Mouse (Mus musculus): ENCODE results near the gene Capn7. TPM values are rescaled to one million over a fixed set of nuclear protein-coding genes. Genes with fewer than 3 reads are reported as not detected.

The Capn7 gene
- total RNA-seq, 1 experiment: 23.7 TPM

DNA sequence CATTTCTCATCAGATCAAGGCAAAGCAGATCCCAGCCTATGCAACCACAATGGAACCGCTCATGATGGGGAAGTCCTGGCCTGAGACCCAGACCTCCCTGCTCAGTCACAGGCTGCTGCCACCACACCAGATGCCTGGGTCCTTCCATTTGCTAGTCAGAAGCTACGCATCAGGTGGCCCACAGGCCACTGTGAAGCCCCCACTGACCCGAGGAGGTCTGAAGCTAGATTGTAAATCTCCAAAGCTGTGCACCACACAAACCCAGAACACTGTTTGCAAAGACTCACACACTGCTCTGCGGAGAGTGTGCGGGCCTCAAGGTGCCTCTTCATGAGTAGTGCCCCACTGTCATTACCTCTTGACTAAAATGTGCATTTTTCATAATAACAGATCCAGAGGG, 49.0 kb downstream of the Capn7 start:
- in situ Hi-C loops (cut with MboI; ENCODE audit: low sequenced_read_pairs in 2 of 2, unreplicated experiment in 2 of 2): no loop called here
- Histone ChIP-seq H3K36me3 (ENCODE audit: control insufficient read depth, insufficient read depth, low read length, poor library complexity, severe bottlenecking) (no peaks in the 10 kb centered on the region), H3K9me3 (ENCODE audit: control insufficient read depth, insufficient read depth, low read depth, low read length) (no peaks in the 10 kb centered on the region), H3K27ac (ENCODE audit: insufficient read depth, low read depth, low read length, poor library complexity, severe bottlenecking) (no peak overlapping the region), H3K9ac (ENCODE audit: insufficient read depth, low read depth, low read length, poor library complexity, severe bottlenecking) (no peak overlapping the region), H3K4me1 (ENCODE audit: control insufficient read depth in 2 of 2, insufficient read depth in 2 of 2, low read length in 2 of 2, poor library complexity in 1 of 2) (peaks cover 0 to 3% of the 10 kb centered on the region in 2 experiments; a peak in 1 of 4 replicates), H3K4me3 (ENCODE audit: insufficient read depth in 1 of 2, low read depth in 1 of 2, low read length in 2 of 2, poor library complexity in 1 of 2, severe bottlenecking in 1 of 2) (no peak overlapping the region)
- TF ChIP-seq ZC3H11A (IDR thresholded peaks at IDR 0.05; ENCODE audit: borderline replicate concordance, low read depth, low read length): no peak
- TF ChIP-seq ZNF384 (IDR thresholded peaks at IDR 0.05; ENCODE audit: low read depth, low read length): no peak
- no peak for TF ChIP-seq HCFC1 (IDR thresholded peaks at IDR 0.05; ENCODE audit: borderline replicate concordance, insufficient read depth, low read length)
- no peak for DNase-seq (ENCODE audit: low read depth, low spot score)

DNA sequence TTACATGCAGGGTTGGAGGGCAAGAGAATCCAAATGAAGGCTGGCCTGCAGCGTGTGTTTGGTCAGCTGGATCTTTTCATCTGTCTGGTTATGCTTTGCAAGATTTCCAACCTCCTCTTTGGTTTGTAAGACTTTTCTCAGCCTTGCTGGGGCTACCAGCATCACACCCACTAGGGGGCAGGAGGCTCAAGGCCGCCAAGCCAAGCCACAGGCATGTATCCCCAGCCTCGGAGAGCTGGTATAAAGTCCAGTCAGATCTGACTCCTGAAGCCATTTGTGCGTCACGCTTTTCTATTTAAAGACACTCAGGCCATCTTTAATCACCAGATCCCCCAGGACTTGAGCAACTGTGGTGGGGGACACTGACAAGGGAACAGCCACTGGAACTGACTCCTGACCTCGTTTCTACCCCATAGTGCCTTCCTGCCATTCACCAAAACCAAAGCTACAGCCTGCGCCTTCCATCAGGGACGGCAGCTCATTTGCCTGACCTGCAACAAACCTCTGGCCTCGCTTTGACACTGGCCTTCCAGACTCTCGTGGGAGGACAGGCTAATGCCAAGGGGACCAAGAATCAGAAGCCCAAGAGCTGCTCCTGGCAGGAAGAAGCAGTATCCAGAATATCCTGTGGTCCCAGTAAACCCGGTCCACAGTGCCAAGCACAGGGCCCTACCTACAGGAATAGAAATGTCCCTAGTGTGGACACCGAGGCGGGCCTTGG, 49.7 kb downstream of the Capn7 start:
- DNase-seq (ENCODE audit: low read depth, low spot score): peak; percentile 22
- Histone ChIP-seq H3K36me3 (ENCODE audit: control insufficient read depth, insufficient read depth, low read length, poor library complexity, severe bottlenecking) (no peaks in the 10 kb centered on the region), H3K9ac (ENCODE audit: insufficient read depth, low read depth, low read length, poor library complexity, severe bottlenecking) (no peak overlapping the region), H3K27ac (ENCODE audit: insufficient read depth, low read depth, low read length, poor library complexity, severe bottlenecking) (no peak overlapping the region), H3K4me1 (ENCODE audit: control insufficient read depth in 2 of 2, insufficient read depth in 2 of 2, low read length in 2 of 2, poor library complexity in 1 of 2) (peaks cover 0 to 3% of the 10 kb centered on the region in 2 experiments; a peak in 1 of 4 replicates), H3K9me3 (ENCODE audit: control insufficient read depth, insufficient read depth, low read depth, low read length) (no peaks in the 10 kb centered on the region), H3K4me3 (ENCODE audit: insufficient read depth in 1 of 2, low read depth in 1 of 2, low read length in 2 of 2, poor library complexity in 1 of 2, severe bottlenecking in 1 of 2) (no peak overlapping the region)
- in situ Hi-C loops (cut with MboI; ENCODE audit: low sequenced_read_pairs in 2 of 2, unreplicated experiment in 2 of 2): no loop called here
- no peak for TF ChIP-seq CHD2 (IDR thresholded peaks at IDR 0.05; ENCODE audit: low read depth, low read length)
- no peak for TF ChIP-seq ZC3H11A (IDR thresholded peaks at IDR 0.05; ENCODE audit: borderline replicate concordance, low read depth, low read length)
- no peak for TF ChIP-seq MAFK (IDR thresholded peaks at IDR 0.05; ENCODE audit: insufficient read depth, low read depth, low read length)
- TF ChIP-seq ZNF384 (IDR thresholded peaks at IDR 0.05; ENCODE audit: low read depth, low read length): no peak
- no peak for TF ChIP-seq HCFC1 (IDR thresholded peaks at IDR 0.05; ENCODE audit: borderline replicate concordance, insufficient read depth, low read length)

DNA sequence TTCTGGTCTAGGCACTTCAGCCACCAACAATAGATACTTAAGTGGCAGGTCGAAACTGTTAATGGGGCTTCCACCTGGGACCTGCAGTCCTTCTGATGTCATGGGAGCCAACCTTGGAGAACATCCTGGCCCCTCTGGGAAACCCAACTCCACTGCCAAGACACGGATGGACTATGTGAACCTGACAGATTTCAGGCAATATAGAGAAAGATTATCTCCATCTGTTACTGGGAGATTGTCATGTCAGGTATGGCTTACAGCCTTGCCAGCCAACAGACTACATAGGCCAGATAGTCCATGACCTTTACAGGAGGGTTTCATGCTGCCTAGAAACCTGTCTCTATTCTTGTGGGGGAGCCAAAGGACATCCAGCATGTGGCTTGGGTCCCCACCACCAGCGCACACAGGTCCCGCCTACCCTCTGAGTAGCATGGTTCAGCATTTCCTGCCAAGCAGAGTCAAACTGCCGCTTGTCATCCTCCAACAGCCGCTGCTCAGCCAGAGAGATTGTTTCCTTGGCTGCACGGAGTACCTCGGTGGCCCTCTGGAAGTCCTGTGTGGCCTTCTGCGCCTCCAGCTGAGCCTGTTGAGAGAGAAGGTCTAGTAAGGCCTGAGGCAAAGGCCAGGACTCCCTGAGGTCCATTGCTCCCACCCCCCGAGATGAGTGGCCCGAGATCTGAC, 51.0 kb downstream of the Capn7 start:
- TF ChIP-seq HCFC1 (IDR thresholded peaks at IDR 0.05; ENCODE audit: borderline replicate concordance, insufficient read depth, low read length) (no peak), CHD2 (IDR thresholded peaks at IDR 0.05; ENCODE audit: low read depth, low read length) (no peak), ZNF384 (IDR thresholded peaks at IDR 0.05; ENCODE audit: low read depth, low read length) (no peak), MAFK (IDR thresholded peaks at IDR 0.05; ENCODE audit: insufficient read depth, low read depth, low read length) (no peak), ZC3H11A (IDR thresholded peaks at IDR 0.05; ENCODE audit: borderline replicate concordance, low read depth, low read length) (no peak)
- Histone ChIP-seq H3K9me3 (ENCODE audit: control insufficient read depth, insufficient read depth, low read depth, low read length) (no peaks in the 10 kb centered on the region), H3K4me3 (ENCODE audit: insufficient read depth in 1 of 2, low read depth in 1 of 2, low read length in 2 of 2, poor library complexity in 1 of 2, severe bottlenecking in 1 of 2) (no peak overlapping the region), H3K27ac (ENCODE audit: insufficient read depth, low read depth, low read length, poor library complexity, severe bottlenecking) (no peak overlapping the region), H3K9ac (ENCODE audit: insufficient read depth, low read depth, low read length, poor library complexity, severe bottlenecking) (no peak overlapping the region), H3K36me3 (ENCODE audit: control insufficient read depth, insufficient read depth, low read length, poor library complexity, severe bottlenecking) (no peaks in the 10 kb centered on the region), H3K4me1 (ENCODE audit: control insufficient read depth in 2 of 2, insufficient read depth in 2 of 2, low read length in 2 of 2, poor library complexity in 1 of 2) (peaks cover 0 to 3% of the 10 kb centered on the region in 2 experiments; a peak in 1 of 4 replicates)
- in situ Hi-C loops (cut with MboI; ENCODE audit: low sequenced_read_pairs in 2 of 2, unreplicated experiment in 2 of 2): no loop called here
- no peak for DNase-seq (ENCODE audit: low read depth, low spot score)

DNA sequence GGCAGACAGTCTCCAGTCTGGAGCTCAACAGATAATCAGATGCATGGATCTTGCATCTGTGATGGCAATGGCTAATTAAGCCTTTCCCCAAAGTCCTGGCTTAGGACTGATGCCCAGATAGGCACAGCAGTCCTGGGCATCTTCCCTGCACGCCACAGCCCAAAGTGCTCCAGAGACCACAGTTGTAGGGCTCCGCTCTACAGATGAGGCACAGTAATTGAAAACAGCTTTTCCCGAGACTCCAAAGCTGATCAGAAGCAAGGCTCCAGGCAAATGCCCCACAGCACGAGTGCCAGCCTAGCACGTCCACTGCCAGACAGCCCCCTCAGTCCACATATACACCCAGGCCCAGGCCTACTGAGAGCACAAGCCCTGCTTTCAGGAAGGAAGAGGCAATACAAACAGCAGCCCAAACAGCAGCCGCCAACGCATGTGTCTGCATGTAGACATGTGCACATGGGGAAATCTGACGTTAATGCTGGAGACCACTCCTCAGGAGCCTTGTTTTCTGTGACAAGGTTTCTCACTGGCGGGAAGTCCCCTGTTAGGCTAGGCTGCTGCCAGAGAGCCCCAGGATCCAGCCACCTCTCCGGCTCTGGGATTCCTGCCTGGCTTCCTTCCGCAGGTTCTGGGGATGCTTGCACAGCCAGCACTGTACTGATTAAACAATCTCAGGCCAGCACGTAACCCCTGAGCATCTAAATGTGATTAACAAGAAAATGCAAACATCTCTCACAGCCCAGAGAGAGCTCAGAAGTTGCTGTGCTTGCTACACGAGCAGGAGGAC, 51.8 kb downstream of the Capn7 start:
- TF ChIP-seq HCFC1 (IDR thresholded peaks at IDR 0.05; ENCODE audit: borderline replicate concordance, insufficient read depth, low read length) (no peak), CHD2 (IDR thresholded peaks at IDR 0.05; ENCODE audit: low read depth, low read length) (no peak), ZC3H11A (IDR thresholded peaks at IDR 0.05; ENCODE audit: borderline replicate concordance, low read depth, low read length) (no peak), MAFK (IDR thresholded peaks at IDR 0.05; ENCODE audit: insufficient read depth, low read depth, low read length) (no peak), ZNF384 (IDR thresholded peaks at IDR 0.05; ENCODE audit: low read depth, low read length) (no peak)
- Histone ChIP-seq H3K27ac (ENCODE audit: insufficient read depth, low read depth, low read length, poor library complexity, severe bottlenecking) (no peak overlapping the region), H3K9ac (ENCODE audit: insufficient read depth, low read depth, low read length, poor library complexity, severe bottlenecking) (no peak overlapping the region), H3K36me3 (ENCODE audit: control insufficient read depth, insufficient read depth, low read length, poor library complexity, severe bottlenecking) (no peaks in the 10 kb centered on the region), H3K4me1 (ENCODE audit: control insufficient read depth in 2 of 2, insufficient read depth in 2 of 2, low read length in 2 of 2, poor library complexity in 1 of 2) (peaks cover 0 to 3% of the 10 kb centered on the region in 2 experiments; a peak in 1 of 4 replicates), H3K9me3 (ENCODE audit: control insufficient read depth, insufficient read depth, low read depth, low read length) (no peaks in the 10 kb centered on the region), H3K4me3 (ENCODE audit: insufficient read depth in 1 of 2, low read depth in 1 of 2, low read length in 2 of 2, poor library complexity in 1 of 2, severe bottlenecking in 1 of 2) (no peak overlapping the region)
- no peak for DNase-seq (ENCODE audit: low read depth, low spot score)
- in situ Hi-C loops (cut with MboI; ENCODE audit: low sequenced_read_pairs in 2 of 2, unreplicated experiment in 2 of 2): no loop called here

All from ES-E14 (cell line).